Mouse (Mus musculus) testis, adult 2 months (tissue): ENCODE results near the gene Ano1.

Experiments used
- CTCF ChIP-seq: fragments of 200-500 bp; IDR thresholded peaks from 2 replicates; pipeline ENCODE4 v1.5.1; 2012; ENCODE audit warnings: low read depth, mild to moderate bottlenecking, inconsistent platforms, low read length, moderate library complexity; ENCODE audit not compliant: control insufficient read depth, insufficient read depth, insufficient replicate concordance
- POLR2A ChIP-seq: fragments of 200-500 bp; IDR thresholded peaks from 2 replicates; pipeline ENCODE4 v1.6.1; 2012; ENCODE audit warnings: low read depth, mild to moderate bottlenecking, inconsistent platforms, low read length, moderate library complexity; ENCODE audit not compliant: control insufficient read depth

DNA sequence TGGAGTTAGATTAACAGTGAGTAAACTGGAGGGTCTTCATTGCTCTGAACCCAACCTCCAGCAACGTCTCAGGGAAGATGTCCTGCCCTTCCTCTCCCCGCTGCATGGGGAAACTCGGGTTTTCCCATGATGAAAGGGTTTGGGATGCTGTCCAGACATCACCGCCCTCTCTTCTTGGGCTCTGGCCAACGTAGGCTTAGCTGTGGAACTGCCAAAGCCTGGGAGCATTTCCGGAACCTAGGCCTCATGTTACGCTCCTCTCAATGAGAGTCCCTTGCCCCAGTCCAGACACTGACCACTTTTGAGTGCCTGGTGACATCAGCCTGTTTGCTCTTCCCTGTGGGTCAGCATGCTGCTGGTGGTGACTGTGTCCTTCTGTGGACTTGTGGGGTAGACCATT is 182.3 kb downstream of the Ano1 start:
- no peak for TF ChIP-seq CTCF
- TF ChIP-seq POLR2A: no peak
